8 mouse cellular contexts compared by ENCODE assay signal in the genomic region with DNA sequence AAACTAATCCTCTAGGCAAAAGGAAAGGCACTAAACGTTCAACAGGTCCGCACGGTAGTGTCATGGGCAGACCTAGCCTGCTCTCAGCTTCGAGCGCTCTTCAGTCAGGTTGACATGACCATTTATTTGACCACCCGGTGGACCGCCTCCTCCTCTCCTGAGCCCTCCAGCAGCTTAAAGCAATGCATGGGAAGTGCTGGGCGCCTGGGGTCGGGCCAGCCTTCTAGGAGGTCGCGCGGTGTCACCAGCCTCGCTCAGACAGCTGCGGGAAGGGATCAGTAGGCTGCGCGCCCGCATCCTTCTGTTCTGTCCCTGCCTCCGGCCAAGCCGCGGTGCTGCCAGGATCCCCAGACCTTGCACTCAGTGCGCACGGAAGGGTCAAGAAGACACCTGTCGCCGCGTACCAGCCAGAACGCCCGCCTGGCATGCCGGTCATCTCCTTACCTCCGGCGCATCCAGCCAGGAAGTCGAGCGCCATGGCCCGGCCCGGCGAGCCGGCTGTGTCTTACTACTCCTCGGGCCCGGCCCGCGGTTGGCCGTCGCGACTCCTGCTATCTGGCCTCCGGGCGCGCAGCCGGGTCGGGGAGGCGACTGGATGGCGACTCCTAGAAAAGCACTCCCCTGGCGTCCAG. TPM values are rescaled to one million over a fixed set of nuclear protein-coding genes. Genes with fewer than 3 reads are reported as not detected.
DNase-seq lines count a peak whose midpoint lies in the region; ATAC-seq and TF ChIP-seq lines count a peak whose summit lies in the region.

No protein-coding gene starts in this region.

- no peaks in the 10 kb centered on the region for H3K27me3 ChIP-seq in heart, embryonic 13.5 days (replicated peaks)
- no peaks in the 10 kb centered on the region for H3K27me3 ChIP-seq in ES-Bruce4 (ENCODE audit: control insufficient read depth, insufficient read depth, low read length, poor library complexity, severe bottlenecking)
- peaks cover 10% of the 10 kb centered on the region for H3K27me3 ChIP-seq in forebrain, embryonic 10.5 days (ENCODE audit: poor library complexity, severe bottlenecking)
- no peaks in the 10 kb centered on the region for H3K27me3 ChIP-seq in liver, embryonic 13.5 days

- peaks cover 13% of the 10 kb centered on the region for H3K36me3 ChIP-seq in heart, embryonic 13.5 days
- no peaks in the 10 kb centered on the region for H3K36me3 ChIP-seq in ES-Bruce4 (ENCODE audit: control insufficient read depth, insufficient read depth, low read length, poor library complexity, severe bottlenecking)
- H3K36me3 ChIP-seq in forebrain, embryonic 10.5 days (replicated peaks) = peaks cover 38% of the 10 kb centered on the region
- no peaks in the 10 kb centered on the region for H3K36me3 ChIP-seq in liver, embryonic 13.5 days

- 0 out of 2 replicates have a peak, but pooled peaks have one; percentile 1 for TF ChIP-seq EP300 in ES-Bruce4 (IDR thresholded peaks at IDR 0.05; ENCODE audit: insufficient read depth, low read depth, low read length)

- peaks cover 38% of the 10 kb centered on the region for H3K4me1 ChIP-seq in heart, embryonic 13.5 days
- H3K4me1 ChIP-seq in ES-Bruce4 (ENCODE audit: control insufficient read depth, insufficient read depth, low read length) = no peaks in the 10 kb centered on the region
- peaks cover 53% of the 10 kb centered on the region for H3K4me1 ChIP-seq in forebrain, embryonic 10.5 days
- H3K4me1 ChIP-seq in liver, embryonic 13.5 days (replicated peaks) = peaks cover 39% of the 10 kb centered on the region

- ATAC-seq in heart, embryonic 13.5 days (ENCODE audit: extremely low read depth, insufficient number of reproducible peaks, low FRiP score, low TSS enrichment) = no peak
- ATAC-seq in liver, embryonic 13.5 days (ENCODE audit: low read depth) = peak; percentile 5; the same call in 1 of the 2 replicates

- DNase-seq in heart, postnatal 4 days = no peak
- DNase-seq in forebrain, embryonic 10.5 days (ENCODE audit: extremely low spot score, low spot score) = no peak
- DNase-seq in liver, embryonic 13.5 days = no peak
- no peak for DNase-seq in c-Kit-positive CD71-positive TER-119-positive erythroid progenitor cells, embryonic 14.5 days (ENCODE audit: low spot score)
- no peak for DNase-seq in testis, postnatal 10 days (ENCODE audit: low spot score)
- DNase-seq in lung, adult 18-20 months = no peak

- WGBS in heart, embryonic 13.5 days = 2% methylated on average over 51 of the region's 51 CpGs
- 2% methylated on average over 51 of the region's 51 CpGs for WGBS in forebrain, embryonic 10.5 days
- 5% methylated on average over 51 of the region's 51 CpGs for WGBS in liver, embryonic 13.5 days (ENCODE audit: insufficient replicate concordance)

- peak overlapping the region; percentile 37; the same call in 1 of the 2 replicates for H3K27ac ChIP-seq in heart, embryonic 13.5 days (replicated peaks)
- H3K27ac ChIP-seq in ES-Bruce4 (ENCODE audit: insufficient read depth, low read length) = no peak overlapping the region
- H3K27ac ChIP-seq in forebrain, embryonic 10.5 days = peak overlapping the region; percentile 93
- H3K27ac ChIP-seq in liver, embryonic 13.5 days = no peak overlapping the region

- no peaks in the 10 kb centered on the region for H3K9me3 ChIP-seq in heart, embryonic 13.5 days
- H3K9me3 ChIP-seq in ES-Bruce4 (replicated peaks; ENCODE audit: control insufficient read depth, insufficient read depth, low read length, poor library complexity, severe bottlenecking) = no peaks in the 10 kb centered on the region
- H3K9me3 ChIP-seq in forebrain, embryonic 10.5 days = no peaks in the 10 kb centered on the region
- no peaks in the 10 kb centered on the region for H3K9me3 ChIP-seq in liver, embryonic 13.5 days (replicated peaks)

- H3K9ac ChIP-seq in heart, embryonic 13.5 days = peak overlapping the region; percentile 85
- peak overlapping the region; percentile 17 for H3K9ac ChIP-seq in ES-Bruce4 (ENCODE audit: low read depth, poor library complexity, severe bottlenecking)
- H3K9ac ChIP-seq in liver, embryonic 13.5 days = peak overlapping the region; percentile 73

- no peak for TF ChIP-seq POLR2A in ES-Bruce4 (IDR thresholded peaks at IDR 0.05; ENCODE audit: insufficient read depth, low read length)

- no peak for TF ChIP-seq CTCF in ES-Bruce4 (IDR thresholded peaks at IDR 0.05; ENCODE audit: low read depth, low read length)

- peak overlapping the region; percentile 97 for H3K4me2 ChIP-seq in heart, embryonic 13.5 days
- H3K4me2 ChIP-seq in liver, embryonic 13.5 days = peak overlapping the region; percentile 96

- peak overlapping the region; percentile 78 for H3K4me3 ChIP-seq in heart, embryonic 13.5 days
- H3K4me3 ChIP-seq in ES-Bruce4 (ENCODE audit: low read depth, low read length) = peak overlapping the region; percentile 62
- H3K4me3 ChIP-seq in forebrain, embryonic 10.5 days = peak overlapping the region; percentile 63
- H3K4me3 ChIP-seq in liver, embryonic 13.5 days (replicated peaks) = peak overlapping the region; percentile 68

RNA-seq across cellular contexts. Expression of gene Slc25a29, which starts 0.4 kb away (rescaled TPM):
- polyA plus RNA-seq in heart, embryonic 13.5 days (2015; fragmentation: Nextera tagmentation; extraction: Ambion mirVana) = 3.3 and 3.4 TPM in 2 replicates
- total RNA-seq in heart, postnatal 4 days (2021) = 1 to 10 TPM; 2.1 to 2.2 TPM
- polyA plus RNA-seq in ES-Bruce4 (2011; ENCODE audit: insufficient read depth, insufficient read length, low read depth, missing spikeins) = 0.51 and 0.79 TPM in 2 replicates
- polyA plus RNA-seq in forebrain, embryonic 10.5 days (2016; fragmentation: Nextera tagmentation; extraction: Ambion mirVana) = 11.7 and 12.1 TPM in 2 replicates
- polyA plus RNA-seq in liver, embryonic 13.5 days (2015; fragmentation: Nextera tagmentation; extraction: Ambion mirVana) = 0.98 and 1.0 TPM in 2 replicates

RNA-seq across cellular contexts. Expression of gene Slc25a47, which starts 0.5 kb away (rescaled TPM):
- polyA plus RNA-seq in heart, embryonic 13.5 days (2015; fragmentation: Nextera tagmentation; extraction: Ambion mirVana) = 5.8 and 5.9 TPM in 2 replicates
- total RNA-seq in heart, postnatal 4 days (2021) = 1 to 10 TPM; 7.1 to 7.5 TPM
- 3.0 and 3.6 TPM in 2 replicates for polyA plus RNA-seq in ES-Bruce4 (2011; ENCODE audit: insufficient read depth, insufficient read length, low read depth, missing spikeins)
- polyA plus RNA-seq in forebrain, embryonic 10.5 days (2016; fragmentation: Nextera tagmentation; extraction: Ambion mirVana) = 9.8 and 11.9 TPM in 2 replicates
- 2.0 and 2.5 TPM in 2 replicates for polyA plus RNA-seq in liver, embryonic 13.5 days (2015; fragmentation: Nextera tagmentation; extraction: Ambion mirVana)

RNA-seq across cellular contexts. Expression of gene Yy1, which starts 42.6 kb away (rescaled TPM):
- 9.8 and 11.7 TPM in 2 replicates for polyA plus RNA-seq in heart, embryonic 13.5 days (2015; fragmentation: Nextera tagmentation; extraction: Ambion mirVana)
- 10 to 100 TPM; 39.6 to 40.5 TPM for total RNA-seq in heart, postnatal 4 days (2021)
- 121 and 124 TPM in 2 replicates for polyA plus RNA-seq in ES-Bruce4 (2011; ENCODE audit: insufficient read depth, insufficient read length, low read depth, missing spikeins)
- polyA plus RNA-seq in forebrain, embryonic 10.5 days (2016; fragmentation: Nextera tagmentation; extraction: Ambion mirVana) = 15.1 and 15.4 TPM in 2 replicates
- polyA plus RNA-seq in liver, embryonic 13.5 days (2015; fragmentation: Nextera tagmentation; extraction: Ambion mirVana) = 7.7 and 10.6 TPM in 2 replicates

RNA-seq across cellular contexts. Expression of gene Wdr25, which starts 58.1 kb away (rescaled TPM):
- 4.2 and 6.3 TPM in 2 replicates for polyA plus RNA-seq in heart, embryonic 13.5 days (2015; fragmentation: Nextera tagmentation; extraction: Ambion mirVana)
- total RNA-seq in heart, postnatal 4 days (2021) = 1 to 10 TPM; 4.2 to 5.2 TPM
- 7.2 and 12.7 TPM in 2 replicates for polyA plus RNA-seq in ES-Bruce4 (2011; ENCODE audit: insufficient read depth, insufficient read length, low read depth, missing spikeins)
- polyA plus RNA-seq in forebrain, embryonic 10.5 days (2016; fragmentation: Nextera tagmentation; extraction: Ambion mirVana) = 9.4 and 9.9 TPM in 2 replicates
- 2.7 TPM in 2 replicates for polyA plus RNA-seq in liver, embryonic 13.5 days (2015; fragmentation: Nextera tagmentation; extraction: Ambion mirVana)

RNA-seq across cellular contexts. Expression of gene Wars, which starts 58.6 kb away (rescaled TPM):
- polyA plus RNA-seq in heart, embryonic 13.5 days (2015; fragmentation: Nextera tagmentation; extraction: Ambion mirVana) = 58.4 and 59.9 TPM in 2 replicates
- 10 to 100 TPM; 48.1 to 49.0 TPM for total RNA-seq in heart, postnatal 4 days (2021)
- polyA plus RNA-seq in ES-Bruce4 (2011; ENCODE audit: insufficient read depth, insufficient read length, low read depth, missing spikeins) = 68.0 and 71.4 TPM in 2 replicates
- 152 and 157 TPM in 2 replicates for polyA plus RNA-seq in forebrain, embryonic 10.5 days (2016; fragmentation: Nextera tagmentation; extraction: Ambion mirVana)
- 39.6 and 48.0 TPM in 2 replicates for polyA plus RNA-seq in liver, embryonic 13.5 days (2015; fragmentation: Nextera tagmentation; extraction: Ambion mirVana)

Comparison
In these comparisons a context has a peak if more than half of its experiments do, and no peak if none do; other contexts are left out.
1. H3K27ac ChIP-seq: peak in heart, embryonic 13.5 days (single experiment) and forebrain, embryonic 10.5 days (single experiment); none in ES-Bruce4 (single experiment) and liver, embryonic 13.5 days (single experiment).
2. H3K9ac ChIP-seq: peak in every context shown above with its lines; median percentile 85 in heart, embryonic 13.5 days; 73 in liver, embryonic 13.5 days; 17 in ES-Bruce4.
3. Peak in every context shown above with its lines, with median percentiles within 50 percentile points of each other: H3K4me3 ChIP-seq.